9 mouse cellular contexts compared by ENCODE assay signal in the genomic region with DNA sequence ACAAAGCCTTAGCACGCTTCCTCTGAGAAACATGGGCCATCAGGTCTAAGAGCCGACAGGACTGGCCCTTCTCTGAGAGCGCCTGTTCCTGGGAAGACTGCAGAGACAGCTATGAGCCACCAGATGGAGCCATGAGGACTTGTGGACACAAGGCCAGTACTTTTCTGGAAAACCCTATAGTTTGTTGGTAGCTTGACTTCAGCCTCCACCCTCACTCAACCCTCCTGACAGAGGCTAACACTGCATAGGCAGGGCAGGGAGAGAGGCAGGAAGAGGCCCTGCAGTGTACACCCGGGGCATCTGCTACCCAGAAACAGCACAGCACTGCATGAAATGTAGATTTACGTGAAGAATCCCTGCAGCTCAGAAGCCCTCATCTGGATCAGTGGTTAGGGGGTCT. TPM values are rescaled to one million over a fixed set of nuclear protein-coding genes. Genes with fewer than 3 reads are reported as not detected.
DNase-seq lines count a peak whose midpoint lies in the region; ATAC-seq lines count a peak whose summit lies in the region.
"Had no signal": no experiment of that assay in that cellular context is flagged by ENCODE, and none has a peak within 500 bp of the region (broad histone marks: within the 10 kb centered on the region; RNA-seq: fewer than 3 reads in every experiment).

No protein-coding gene starts in this region.

- 0 out of 2 replicates have a peak, but pooled peaks have one; percentile 55 for ATAC-seq in embryonic facial prominence, embryonic 15.5 days (ENCODE audit: insufficient number of reproducible peaks, low FRiP score, low TSS enrichment, low read depth)
- no peak for ATAC-seq in limb, embryonic 11.5 days (ENCODE audit: insufficient number of reproducible peaks, low FRiP score, low TSS enrichment, low read depth)
- peak; percentile 56; the same call in 1 of the 2 replicates for ATAC-seq in midbrain, embryonic 16.5 days

- no peaks in the 10 kb centered on the region for H3K9me3 ChIP-seq in embryonic facial prominence, embryonic 15.5 days (replicated peaks)
- no peaks in the 10 kb centered on the region for H3K9me3 ChIP-seq in limb, embryonic 11.5 days (ENCODE audit: control insufficient read depth, low read length)
- no peaks in the 10 kb centered on the region for H3K9me3 ChIP-seq in midbrain, embryonic 16.5 days (replicated peaks; ENCODE audit: control insufficient read depth, low read length, poor library complexity, severe bottlenecking)

- peak; percentile 29 for DNase-seq in ovary, postnatal 14 days (ENCODE audit: low spot score)
- DNase-seq in ovary, postnatal 10 days (ENCODE audit: low spot score): no peak
- peak; percentile 82 for DNase-seq in brain, adult 2 months (ENCODE audit: low read depth, low spot score)
- DNase-seq in kidney, adult 11 months: peak; percentile 38
- peak; percentile 58 for DNase-seq in limb, embryonic 11.5 days (ENCODE audit: low spot score)
- peak; percentile 43 for DNase-seq in thymus, postnatal 25 days

- 55% methylated on average over 5 of the region's 5 CpGs for WGBS in embryonic facial prominence, embryonic 15.5 days
- 57% methylated on average over 5 of the region's 5 CpGs for WGBS in limb, embryonic 11.5 days
- 59% methylated on average over 5 of the region's 5 CpGs for WGBS in midbrain, embryonic 16.5 days

- H3K27ac ChIP-seq in embryonic facial prominence, embryonic 15.5 days (replicated peaks): no peak overlapping the region
- H3K27ac ChIP-seq in limb, embryonic 11.5 days (replicated peaks; ENCODE audit: low read depth, low read length): no peak overlapping the region
- H3K27ac ChIP-seq in midbrain, embryonic 16.5 days (ENCODE audit: low read length): no peak overlapping the region

- no peak overlapping the region for H3K4me3 ChIP-seq in embryonic facial prominence, embryonic 15.5 days (replicated peaks)
- H3K4me3 ChIP-seq in limb, embryonic 11.5 days (ENCODE audit: low read depth, low read length): no peak overlapping the region
- H3K4me3 ChIP-seq in midbrain, embryonic 16.5 days (ENCODE audit: low read depth, low read length): no peak overlapping the region
- H3K4me3 ChIP-seq: myocyte had no signal

- no peaks in the 10 kb centered on the region for H3K4me1 ChIP-seq in embryonic facial prominence, embryonic 15.5 days
- no peaks in the 10 kb centered on the region for H3K4me1 ChIP-seq in limb, embryonic 11.5 days (ENCODE audit: control insufficient read depth, insufficient read depth, low read length)
- no peaks in the 10 kb centered on the region for H3K4me1 ChIP-seq in midbrain, embryonic 16.5 days (ENCODE audit: control insufficient read depth, insufficient read depth, low read length)

- no peaks in the 10 kb centered on the region for H3K27me3 ChIP-seq in embryonic facial prominence, embryonic 15.5 days
- no peaks in the 10 kb centered on the region for H3K27me3 ChIP-seq in limb, embryonic 11.5 days (ENCODE audit: control insufficient read depth, insufficient read depth, low read length)
- H3K27me3 ChIP-seq in midbrain, embryonic 16.5 days (ENCODE audit: control insufficient read depth, insufficient read depth, low read depth, low read length): no peaks in the 10 kb centered on the region

- H3K4me2 ChIP-seq in embryonic facial prominence, embryonic 15.5 days (replicated peaks): no peak overlapping the region
- no peak overlapping the region for H3K4me2 ChIP-seq in limb, embryonic 11.5 days (ENCODE audit: low read depth, severe bottlenecking)
- H3K4me2 ChIP-seq in midbrain, embryonic 16.5 days (ENCODE audit: low read length): no peak overlapping the region

- peaks cover 80% of the 10 kb centered on the region for H3K36me3 ChIP-seq in embryonic facial prominence, embryonic 15.5 days
- peaks cover 17% of the 10 kb centered on the region for H3K36me3 ChIP-seq in limb, embryonic 11.5 days (ENCODE audit: control insufficient read depth, insufficient read depth, low read length)
- H3K36me3 ChIP-seq in midbrain, embryonic 16.5 days (ENCODE audit: control insufficient read depth, insufficient read depth, low read length): peaks cover 27% of the 10 kb centered on the region

- no peak overlapping the region for H3K9ac ChIP-seq in embryonic facial prominence, embryonic 15.5 days
- no peak overlapping the region for H3K9ac ChIP-seq in limb, embryonic 11.5 days (ENCODE audit: low read length)
- H3K9ac ChIP-seq in midbrain, embryonic 16.5 days (ENCODE audit: low read depth, low read length): no peak overlapping the region

RNA-seq across cellular contexts. Expression of gene Sec31a, which starts 42.1 kb away (rescaled TPM):
- 240 and 257 TPM in 2 replicates for polyA plus RNA-seq in embryonic facial prominence, embryonic 15.5 days (2015; fragmentation: Nextera tagmentation; extraction: Ambion mirVana)
- 136 and 149 TPM in 2 replicates for polyA plus RNA-seq in limb, embryonic 11.5 days (2014; fragmentation: Nextera tagmentation; extraction: Ambion mirVana)
- 91.0 and 92.6 TPM in 2 replicates for polyA plus RNA-seq in midbrain, embryonic 16.5 days (2015; fragmentation: Nextera tagmentation; extraction: Ambion mirVana)
